23 mouse cellular contexts compared by ENCODE assay signal in the genomic region with DNA sequence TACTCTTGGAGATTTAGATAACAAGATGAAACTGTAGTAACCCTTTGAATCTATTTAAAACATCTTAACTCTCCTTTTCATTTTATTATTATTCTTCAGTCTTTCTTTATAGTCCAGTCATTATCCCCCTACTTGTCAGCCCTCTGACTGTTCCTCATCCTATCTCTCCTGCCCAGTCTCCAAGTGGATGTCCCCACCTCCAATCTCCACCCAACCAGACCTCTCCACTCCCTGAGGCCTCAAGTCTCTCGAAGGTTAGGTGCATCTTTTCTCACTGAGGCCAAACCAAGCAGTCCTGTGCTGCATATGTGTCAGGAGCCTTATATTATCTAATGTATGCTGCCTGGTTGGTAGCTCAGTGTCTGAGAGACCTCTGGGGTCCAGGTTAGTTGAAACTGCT.
A peak's percentile ranks its signal among the peaks of the same experiment; 100 is the strongest.
DNase-seq lines count a peak whose midpoint lies in the region; ATAC-seq and TF ChIP-seq lines count a peak whose summit lies in the region.
"Had no signal": no experiment of that assay in that cellular context is flagged by ENCODE, and none has a peak within 500 bp of the region (broad histone marks: within the 10 kb centered on the region; RNA-seq: fewer than 3 reads in every experiment).

No protein-coding gene starts in this region.

- peak; percentile 34 for ATAC-seq in G1E (ENCODE audit: extremely low read depth, insufficient number of reproducible peaks, low FRiP score, poor library complexity, severe bottlenecking)
- peak; percentile 96 for ATAC-seq in liver, embryonic 14.5 days (ENCODE audit: insufficient read depth)
- peak; percentile 67; the same call in 1 of the 2 replicates for ATAC-seq in megakaryocyte-erythroid progenitor cell, adult 5-6 weeks (replicated peaks; ENCODE audit: low FRiP score, low TSS enrichment, poor library complexity, severe bottlenecking)
- ATAC-seq: activated CD4-positive, CD25-positive, alpha-beta regulatory T cell, adult 4 months; forebrain, embryonic 16.5 days; hindbrain, postnatal 0 days; Patski had no signal

- TF ChIP-seq CTCF in G1E (IDR thresholded peaks at IDR 0.05; ENCODE audit: low read depth, low read length) = no peak
- no peak for TF ChIP-seq CTCF in liver, embryonic 14.5 days (IDR thresholded peaks at IDR 0.05; ENCODE audit: low read depth)

- DNase-seq in G1E (ENCODE audit: low spot score) = no peak
- DNase-seq in c-Kit-positive CD71-positive TER-119-positive erythroid progenitor cells, embryonic 14.5 days (ENCODE audit: low spot score) = peak; percentile 19
- peak; percentile 9 to 26 (median 16) for DNase-seq in liver, embryonic 14.5 days (ENCODE audit: low read depth in 3 of 3, low spot score in 3 of 3)
- no peak for DNase-seq in urinary bladder, postnatal 36 days (ENCODE audit: low spot score in 2 of 2)
- no peak for DNase-seq in retina, embryonic 14.5 days (ENCODE audit: low spot score)
- no peak for DNase-seq in gastrocnemius, adult 18-20 months (ENCODE audit: low spot score)
- DNase-seq: adrenal gland, postnatal 14 days; cerebellum, adult 11 months; cerebellum, adult 8-10 months; cerebellum, postnatal 14 days; gastrocnemius, adult 2 months; gastrocnemius, postnatal 36 days; heart, adult 11 months; heart, postnatal 4 days had no signal

- H3K4me3 ChIP-seq in G1E (ENCODE audit: low read depth, low read length) = no peak overlapping the region
- no peak overlapping the region for H3K4me3 ChIP-seq in liver, embryonic 14.5 days (ENCODE audit: insufficient read depth in 1 of 2, low read depth in 2 of 2, low read length in 2 of 2)
- H3K4me3 ChIP-seq: embryonic facial prominence, embryonic 13.5 days; forebrain, embryonic 12.5 days; gastrocnemius, adult 2 months; heart, embryonic 13.5 days; hindbrain, embryonic 13.5 days had no signal

- no peaks in the 10 kb centered on the region for H3K9me3 ChIP-seq in G1E (replicated peaks)
- H3K9me3 ChIP-seq in liver, embryonic 14.5 days (ENCODE audit: control insufficient read depth, low read length) = no peaks in the 10 kb centered on the region
- H3K9me3 ChIP-seq: embryonic facial prominence, embryonic 13.5 days; forebrain, embryonic 12.5 days; heart, embryonic 13.5 days; hindbrain, embryonic 13.5 days had no signal

- 0 out of 2 replicates have a peak, but pooled peaks cover 4% of the 10 kb centered on the region for H3K27me3 ChIP-seq in G1E (ENCODE audit: insufficient read depth, low read length)
- no peaks in the 10 kb centered on the region for H3K27me3 ChIP-seq in liver, embryonic 14.5 days (ENCODE audit: control insufficient read depth, insufficient read depth, low read length)
- H3K27me3 ChIP-seq: embryonic facial prominence, embryonic 13.5 days; forebrain, embryonic 12.5 days; heart, embryonic 13.5 days; hindbrain, embryonic 13.5 days; Patski had no signal

- WGBS in liver, embryonic 14.5 days (ENCODE audit: insufficient replicate concordance) = 17% methylated on average over 1 of the region's 1 CpGs

- no peak overlapping the region for H3K4me2 ChIP-seq in liver, embryonic 14.5 days (ENCODE audit: low read depth)
- H3K4me2 ChIP-seq: embryonic facial prominence, embryonic 13.5 days; forebrain, embryonic 12.5 days; heart, embryonic 13.5 days; hindbrain, embryonic 13.5 days had no signal

- no peak for TF ChIP-seq EP300 in liver, embryonic 14.5 days (IDR thresholded peaks at IDR 0.05; ENCODE audit: low read depth)

- no peak overlapping the region for H3K27ac ChIP-seq in liver, embryonic 14.5 days
- H3K27ac ChIP-seq: embryonic facial prominence, embryonic 13.5 days; forebrain, embryonic 12.5 days; gastrocnemius, adult 2 months; heart, embryonic 13.5 days; hindbrain, embryonic 13.5 days; hindbrain, postnatal 0 days had no signal

- H3K9ac ChIP-seq in liver, embryonic 14.5 days (replicated peaks) = no peak overlapping the region
- H3K9ac ChIP-seq: embryonic facial prominence, embryonic 13.5 days; forebrain, embryonic 12.5 days; heart, embryonic 13.5 days; hindbrain, embryonic 13.5 days had no signal

- H3K4me1 ChIP-seq in G1E (ENCODE audit: insufficient read depth, low read depth, low read length) = 0 out of 2 replicates have a peak, but pooled peaks cover 3% of the 10 kb centered on the region
- no peaks in the 10 kb centered on the region for H3K4me1 ChIP-seq in liver, embryonic 14.5 days (replicated peaks; ENCODE audit: control insufficient read depth in 2 of 2, insufficient read depth in 2 of 2, low read length in 1 of 2)
- H3K4me1 ChIP-seq: embryonic facial prominence, embryonic 13.5 days; forebrain, embryonic 12.5 days; heart, embryonic 13.5 days; hindbrain, embryonic 13.5 days had no signal

- no peaks in the 10 kb centered on the region for H3K36me3 ChIP-seq in G1E (replicated peaks)
- H3K36me3 ChIP-seq in liver, embryonic 14.5 days (replicated peaks; ENCODE audit: control insufficient read depth, insufficient read depth, low read depth) = no peaks in the 10 kb centered on the region
- H3K36me3 ChIP-seq: embryonic facial prominence, embryonic 13.5 days; forebrain, embryonic 12.5 days; heart, embryonic 13.5 days; hindbrain, embryonic 13.5 days had no signal

Comparison
In these comparisons a context has a peak if more than half of its experiments do, and no peak if none do; other contexts are left out.
1. ATAC-seq: peak in every context shown above with its lines; median percentile 96 in liver, embryonic 14.5 days; 67 in megakaryocyte-erythroid progenitor cell, adult 5-6 weeks; 34 in G1E.
2. DNase-seq: peak in c-Kit-positive CD71-positive TER-119-positive erythroid progenitor cells, embryonic 14.5 days (single experiment) and liver, embryonic 14.5 days (3 of 3); none in G1E (single experiment), urinary bladder, postnatal 36 days (0 of 2), retina, embryonic 14.5 days (single experiment) and gastrocnemius, adult 18-20 months (single experiment).